Mouse (Mus musculus) liver, postnatal 0 days (tissue): Measurements from ENCODE around the gene Hebp2.

ENCODE experiments used
- CTCF ChIP-seq: sonication (generic); IDR thresholded peaks from 2 replicates; pipeline ENCODE4 v1.5.1; 2016; ENCODE audit warnings: antibody characterized with exemption, low read depth
- EP300 ChIP-seq: IDR thresholded peaks from 2 replicates; pipeline ENCODE4 v1.6.1; 2016; ENCODE audit warnings: antibody characterized with exemption, low read depth, mild to moderate bottlenecking

DNA sequence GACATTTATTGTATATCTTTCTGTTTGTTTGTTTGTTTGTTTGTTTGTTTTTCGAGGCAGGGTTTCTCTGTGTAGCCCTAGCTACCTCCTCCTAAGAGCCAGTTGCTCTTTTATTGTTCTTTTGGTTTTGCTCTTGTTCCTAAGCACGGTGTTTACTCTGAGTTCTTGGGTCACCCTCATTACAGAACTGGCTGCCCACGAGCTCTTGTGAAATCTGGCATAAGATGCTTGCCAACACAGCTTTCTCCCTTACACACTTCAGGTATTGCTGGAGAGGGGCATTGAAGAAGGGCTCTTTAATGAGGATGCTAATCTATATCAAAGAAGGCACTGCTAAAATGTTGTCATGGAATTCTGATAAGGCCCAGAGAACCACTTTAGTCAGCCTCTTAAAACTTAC, 35.2 kb downstream of the Hebp2 start:
- TF ChIP-seq CTCF = no peak
- no peak for TF ChIP-seq EP300
